Mouse (Mus musculus) MEL (cell line): ENCODE measurements at regions not wholly inside any gene's neighbourhood (a gene's known extent, or its start where the extent isn't known, plus 50 kb on each side); places are given as distances from the start of the nearest gene placed in this dataset.

Source experiments
- DNase-seq: peaks from one replicate; pipeline ENCODE4 v3.0.0; 2011; ENCODE audit warnings: low read depth, low spot score
- H3K27ac ChIP-seq: 2 replicates; pipeline ENCODE4 v1.5.1; 2012; ENCODE audit warnings: low read depth, mild to moderate bottlenecking, control low read depth, low read length, moderate library complexity; ENCODE audit not compliant: control insufficient read depth
- H3K27me3 ChIP-seq, 2 experiments: fragments of 150-350 bp in 1 of 2; sonication (generic) in 1 of 2; 2 replicates each; pipeline ENCODE4 v1.6.1; 2012; ENCODE audit warnings: low read length in 2 of 2, mild to moderate bottlenecking in 2 of 2, improper control_type of control experiment in 1 of 2, moderate library complexity in 1 of 2; ENCODE audit not compliant: insufficient read depth in 2 of 2, control insufficient read depth in 1 of 2
- H3K36me3 ChIP-seq, 2 experiments: 2 replicates each; pipeline ENCODE4 v1.6.1; 2012 to 2014; ENCODE audit warnings: low read length in 2 of 2, improper control_type of control experiment in 1 of 2, inconsistent platforms in 1 of 2, mild to moderate bottlenecking in 1 of 2; ENCODE audit not compliant: insufficient read depth in 2 of 2, control insufficient read depth in 1 of 2
- H3K4me1 ChIP-seq, 2 experiments: fragments of 150-350 bp in 1 of 2; sonication (generic) in 1 of 2; 2 replicates each; pipeline ENCODE4 v1.6.1; 2012; ENCODE audit warnings: low read length in 2 of 2, improper control_type of control experiment in 1 of 2, mild to moderate bottlenecking in 1 of 2; ENCODE audit not compliant: insufficient read depth in 2 of 2, control insufficient read depth in 1 of 2
- H3K4me3 ChIP-seq, 2 experiments: fragments of 150-350 bp in 1 of 2; sonication (generic) in 1 of 2; 2 replicates each; pipeline ENCODE4 v1.5.1; 2012; ENCODE audit warnings: low read depth in 2 of 2, low read length in 2 of 2, mild to moderate bottlenecking in 2 of 2, moderate library complexity in 2 of 2, control low read depth in 1 of 2, improper control_type of control experiment in 1 of 2; ENCODE audit not compliant: control insufficient read depth in 1 of 2, insufficient read depth in 1 of 2
- H3K79me2 ChIP-seq: 2 replicates; pipeline ENCODE4 v1.6.1; 2012; ENCODE audit warnings: mild to moderate bottlenecking, low read length, moderate library complexity; ENCODE audit not compliant: control insufficient read depth, poor library complexity, insufficient read depth
- H3K9ac ChIP-seq: 2 replicates; pipeline ENCODE4 v1.6.1; 2012; ENCODE audit warnings: low read depth, mild to moderate bottlenecking, control low read depth, low read length, moderate library complexity; ENCODE audit not compliant: control insufficient read depth, poor library complexity, severe bottlenecking
- H3K9me3 ChIP-seq: fragments of 150-350 bp; sonication (generic); replicated peaks from 2 replicates; pipeline ENCODE4 v1.6.1; 2012; ENCODE audit warnings: mild to moderate bottlenecking, low read length, improper control_type of control experiment, moderate library complexity; ENCODE audit not compliant: insufficient read depth
- BHLHE40 ChIP-seq: IDR thresholded peaks from 2 replicates; pipeline ENCODE4 v1.6.1; 2012; ENCODE audit warnings: low read depth, mild to moderate bottlenecking, inconsistent platforms, low read length, improper control_type of control experiment, borderline replicate concordance
- CHD1 ChIP-seq: IDR thresholded peaks from 2 replicates; pipeline ENCODE4 v1.6.1; 2012; ENCODE audit warnings: low read depth, mild to moderate bottlenecking, inconsistent platforms, low read length, improper control_type of control experiment
- CTCF ChIP-seq, 3 experiments: IDR thresholded peaks in 2 of 3; conservative IDR thresholded peaks in 1 of 3; 2 replicates each; pipeline ENCODE4 v1.5.1; 2011 to 2012; ENCODE audit warnings: low read length in 3 of 3, low read depth in 2 of 3, mild to moderate bottlenecking in 2 of 3, improper control_type of control experiment in 1 of 3, inconsistent platforms in 1 of 3, mixed read lengths in 1 of 3, moderate library complexity in 1 of 3; ENCODE audit not compliant: control insufficient read depth in 1 of 3, insufficient read depth in 1 of 3, poor library complexity in 1 of 3, severe bottlenecking in 1 of 3
- EP300 ChIP-seq, 2 experiments: IDR thresholded peaks; 2 replicates each; pipeline ENCODE4 v1.6.1; 2011; ENCODE audit warnings: improper control_type of control experiment in 2 of 2, low read length in 2 of 2, low read depth in 1 of 2, mild to moderate bottlenecking in 1 of 2
- GABPA ChIP-seq: IDR thresholded peaks from 2 replicates; pipeline ENCODE4 v1.6.1; 2012; ENCODE audit warnings: low read depth, mild to moderate bottlenecking, inconsistent platforms, low read length, improper control_type of control experiment, moderate library complexity
- KAT2A ChIP-seq: conservative IDR thresholded peaks from 2 replicates; pipeline ENCODE4 v1.6.1; 2012; ENCODE audit warnings: low read depth, low read length, improper control_type of control experiment, inconsistent platforms
- MAZ ChIP-seq: IDR thresholded peaks from 2 replicates; pipeline ENCODE4 v1.6.1; 2012; ENCODE audit warnings: low read depth, mild to moderate bottlenecking, inconsistent platforms, low read length, improper control_type of control experiment
- MXI1 ChIP-seq: IDR thresholded peaks from 2 replicates; pipeline ENCODE4 v1.6.1; 2011; ENCODE audit warnings: mild to moderate bottlenecking, low read depth, low read length, improper control_type of control experiment
- MYB ChIP-seq: IDR thresholded peaks from 2 replicates; pipeline ENCODE4 v1.6.1; 2011; ENCODE audit warnings: mild to moderate bottlenecking, low read depth, low read length, improper control_type of control experiment
- MYC ChIP-seq: IDR thresholded peaks from 2 replicates; pipeline ENCODE4 v1.6.1; 2011; ENCODE audit warnings: low read depth, mild to moderate bottlenecking, low read length, improper control_type of control experiment, moderate library complexity
- NELFE ChIP-seq: IDR thresholded peaks from 2 replicates; pipeline ENCODE4 v1.6.1; 2011; ENCODE audit warnings: low read depth, low read length, improper control_type of control experiment
- NRF1 ChIP-seq: IDR thresholded peaks from 2 replicates; pipeline ENCODE4 v1.6.1; 2014; ENCODE audit warnings: low read depth, mild to moderate bottlenecking, inconsistent platforms, low read length, improper control_type of control experiment, moderate library complexity; ENCODE audit not compliant: poor library complexity, insufficient read depth, severe bottlenecking
- POLR2AphosphoS5 ChIP-seq: IDR thresholded peaks from 2 replicates; pipeline ENCODE4 v1.6.1; 2012; ENCODE audit warnings: low read depth, borderline replicate concordance, mild to moderate bottlenecking, inconsistent platforms, low read length, moderate library complexity, mixed read lengths
- TAL1 ChIP-seq: IDR thresholded peaks from 2 replicates; pipeline ENCODE4 v1.6.1; 2012; ENCODE audit warnings: mild to moderate bottlenecking, inconsistent platforms, low read length, moderate library complexity, mixed read lengths
- TBP ChIP-seq: IDR thresholded peaks from 2 replicates; pipeline ENCODE4 v1.8.0; 2011; ENCODE audit warnings: low read depth, low read length, improper control_type of control experiment
- TCF12 ChIP-seq: IDR thresholded peaks from 2 replicates; pipeline ENCODE4 v1.6.1; 2014; ENCODE audit warnings: low read depth, mild to moderate bottlenecking, inconsistent platforms, low read length, improper control_type of control experiment, moderate library complexity
- USF2 ChIP-seq, 2 experiments: IDR thresholded peaks; 2 replicates each; pipeline ENCODE4 v1.6.1; 2011 to 2012; ENCODE audit warnings: improper control_type of control experiment in 2 of 2, low read length in 2 of 2, borderline replicate concordance in 1 of 2, inconsistent platforms in 1 of 2, low read depth in 1 of 2, mild to moderate bottlenecking in 1 of 2; ENCODE audit not compliant: insufficient read depth in 1 of 2
- ZC3H11A ChIP-seq: IDR thresholded peaks from 2 replicates; pipeline ENCODE4 v1.6.1; 2012; ENCODE audit warnings: low read depth, mild to moderate bottlenecking, inconsistent platforms, low read length, improper control_type of control experiment
- ZKSCAN1 ChIP-seq: IDR thresholded peaks from 2 replicates; pipeline ENCODE4 v1.6.1; 2012; ENCODE audit warnings: low read depth, mild to moderate bottlenecking, inconsistent platforms, low read length, improper control_type of control experiment, moderate library complexity
- ZNF384 ChIP-seq: IDR thresholded peaks from 2 replicates; pipeline ENCODE4 v1.6.1; 2012; ENCODE audit warnings: low read depth, mild to moderate bottlenecking, inconsistent platforms, low read length, improper control_type of control experiment

- H3K4me3 ChIP-seq, result no peak overlapping the region
- no peaks in the 10 kb centered on the region for H3K36me3 ChIP-seq
- no peaks in the 10 kb centered on the region for H3K4me1 ChIP-seq
- H3K9ac ChIP-seq, result no peak overlapping the region
- no peaks in the 10 kb centered on the region for H3K79me2 ChIP-seq
- DNase-seq, result no peak
- H3K27me3 ChIP-seq, result no peaks in the 10 kb centered on the region
- no peak overlapping the region for H3K27ac ChIP-seq
- no peak for TF ChIP-seq POLR2AphosphoS5
- no peaks in the 10 kb centered on the region for H3K9me3 ChIP-seq
Observed at GRCm38 (mm10) chr8:93683773-93684391, 125.9 kb upstream of the Gnao1 start.

- Histone ChIP-seq H3K4me3 (no peak overlapping the region), H3K79me2 (no peaks in the 10 kb centered on the region), H3K9ac (no peak overlapping the region), H3K27ac (no peak overlapping the region), H3K9me3 (no peaks in the 10 kb centered on the region), H3K27me3 (no peaks in the 10 kb centered on the region), H3K36me3 (no peaks in the 10 kb centered on the region), H3K4me1 (no peaks in the 10 kb centered on the region)
- no peak for TF ChIP-seq MYB
- no peak for TF ChIP-seq GABPA
- TF ChIP-seq USF2 (IDR thresholded peaks at IDR 0.05; ENCODE audit: borderline replicate concordance in 1 of 2, insufficient read depth in 1 of 2, low read depth in 1 of 2, low read length in 2 of 2), result no peak
- TF ChIP-seq KAT2A, result no peak
- TF ChIP-seq CTCF (IDR thresholded peaks at IDR 0.05 in 2 of 3, conservative IDR thresholded peaks at IDR 0.05 in 1 of 3; ENCODE audit: control insufficient read depth in 1 of 3, insufficient read depth in 1 of 3, low read depth in 2 of 3, low read length in 3 of 3, poor library complexity in 1 of 3, severe bottlenecking in 1 of 3), result no peak
- no peak for DNase-seq
Observed at GRCm38 (mm10) chr8:93684392-93684791, 125.4 kb upstream of the Gnao1 start.

GRCm38 (mm10) chr8:93688845-93689244 is 120.9 kb upstream of the Gnao1 start:
- TF ChIP-seq NELFE (no peak), NRF1 (no peak), EP300 (IDR thresholded peaks at IDR 0.05; ENCODE audit: low read depth in 1 of 2, low read length in 2 of 2) (no peak), ZNF384 (no peak), CHD1 (no peak), TCF12 (no peak), BHLHE40 (no peak), TAL1 (no peak), ZC3H11A (no peak), MXI1 (no peak), MAZ (no peak), ZKSCAN1 (no peak), MYC (no peak), TBP (no peak)
- no peaks in the 10 kb centered on the region for H3K36me3 ChIP-seq

More at GRCm38 (mm10) chr8:93688845-93689244, 120.9 kb upstream of the Gnao1 start:
- no peaks in the 10 kb centered on the region for H3K79me2 ChIP-seq
- DNase-seq, result no peak
- no peaks in the 10 kb centered on the region; the same call in 1 of the 2 replicates for H3K9me3 ChIP-seq
- no peak overlapping the region for H3K4me3 ChIP-seq
- no peaks in the 10 kb centered on the region for H3K27me3 ChIP-seq
- H3K4me1 ChIP-seq, result no peaks in the 10 kb centered on the region
- H3K9ac ChIP-seq, result no peak overlapping the region
- no peak overlapping the region for H3K27ac ChIP-seq
